Mouse (Mus musculus) thymus, postnatal 10 days (tissue): ENCODE data around the gene Dnah3.

Source experiments
- DNase-seq, 2 experiments: peaks; one replicate each; pipeline ENCODE4 v3.0.0; 2021; ENCODE audit warnings: low spot score in 2 of 2

Dnah3 gene

GRCm38 (mm10) chr7:119941569-119941968 lies 153.5 kb downstream of the Dnah3 start:
- no peak for DNase-seq

GRCm38 (mm10) chr7:119937036-119937435 lies 158.0 kb downstream of the Dnah3 start:
- DNase-seq, result no peak

GRCm38 (mm10) chr7:119936321-119936720 lies 158.8 kb downstream of the Dnah3 start:
- no peak for DNase-seq

- DNase-seq, result no peak
Observed at GRCm38 (mm10) chr7:119928783-119929440, 166.2 kb downstream of the Dnah3 start.

- no peak for DNase-seq
Observed at GRCm38 (mm10) chr7:119921054-119921453, 174.0 kb downstream of the Dnah3 start.

DNA sequence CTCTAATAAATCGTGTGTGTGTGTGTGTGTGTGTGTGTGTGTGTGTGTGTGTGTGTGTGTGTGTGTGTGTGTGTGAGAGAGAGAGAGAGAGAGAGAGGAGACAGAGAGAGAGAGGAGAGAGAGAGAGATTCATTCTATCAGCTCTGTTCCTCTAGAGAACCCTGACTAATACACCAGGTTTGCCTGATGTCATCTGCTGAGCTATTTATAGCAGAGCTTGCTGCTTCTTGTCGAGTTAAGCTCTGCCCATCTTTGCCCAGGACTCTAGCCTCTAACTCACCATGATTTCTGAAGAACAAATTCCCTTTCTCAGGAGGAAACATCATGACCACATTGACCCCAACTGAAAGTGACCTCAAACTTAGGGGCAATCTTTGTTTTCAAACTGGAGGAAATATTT lies 174.6 kb downstream of the Dnah3 start:
- no peak for DNase-seq

- no peak for DNase-seq
Observed at GRCm38 (mm10) chr7:119911727-119912126, 183.4 kb downstream of the Dnah3 start.

- no peak for DNase-seq
Observed at GRCm38 (mm10) chr7:119906523-119907215, 188.4 kb downstream of the Dnah3 start.

- no peak for DNase-seq
Observed at GRCm38 (mm10) chr7:119899386-119900057, 195.6 kb downstream of the Dnah3 start.

GRCm38 (mm10) chr7:119898247-119898856 lies 196.7 kb downstream of the Dnah3 start:
- DNase-seq, result no peak

GRCm38 (mm10) chr7:119897521-119898109 lies 197.5 kb downstream of the Dnah3 start:
- no peak for DNase-seq

DNA sequence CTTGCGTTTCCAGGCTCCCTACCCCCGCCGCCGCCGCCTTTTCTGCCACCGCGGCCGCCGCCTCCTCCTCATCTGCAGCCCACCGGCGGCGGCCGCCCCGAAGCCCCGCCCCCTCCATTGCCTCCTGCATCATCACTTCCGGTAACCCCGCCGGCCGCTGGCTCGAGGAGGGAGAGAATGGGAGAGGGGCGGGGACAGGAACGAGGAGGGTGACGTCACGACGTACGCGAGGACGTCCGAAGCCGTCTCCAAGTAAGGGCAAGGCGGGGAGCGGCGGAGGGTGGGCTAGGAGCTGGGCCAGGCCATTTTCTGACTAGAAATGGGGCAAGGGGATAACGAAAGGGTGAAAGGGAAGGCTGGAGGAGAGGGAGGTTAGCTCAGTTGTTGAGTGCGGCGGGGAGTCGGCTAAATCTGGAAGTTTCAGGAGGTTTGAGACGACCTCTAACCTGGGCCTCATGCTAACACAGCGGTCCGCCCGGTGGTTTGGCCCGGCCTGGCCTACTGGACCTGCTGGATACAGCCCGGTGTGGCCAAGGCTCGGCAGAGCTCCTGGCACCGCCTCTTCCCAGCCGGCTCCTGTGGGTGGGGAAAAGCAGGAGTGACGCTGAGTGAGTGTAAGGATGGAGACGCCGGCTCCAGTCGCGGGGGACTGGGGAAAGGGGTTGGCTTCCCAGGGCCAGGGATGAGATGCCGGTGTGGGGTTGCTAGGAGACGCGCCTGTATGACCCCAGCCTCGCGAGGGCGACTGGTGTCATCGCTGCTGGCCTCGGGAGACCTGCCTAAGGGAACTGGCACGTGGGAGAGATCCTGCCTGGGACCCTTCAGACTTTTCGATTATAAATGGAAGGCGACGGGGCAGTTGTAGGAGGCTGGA lies 199.2 kb downstream of the Dnah3 start, which contains the start of the genes Lyrm1 and Dcun1d3:
Gene Lyrm1 (plus strand): TSS at position 223 of the 874 bp plus-strand sequence.
Gene Dcun1d3 (minus strand): TSS at position 660 of the 874 bp plus-strand sequence.
- DNase-seq, result peak; percentile 97 to 98

- DNase-seq, result peak; percentile 28 to 49
Observed at GRCm38 (mm10) chr7:119894818-119895544, 200.1 kb downstream of the Dnah3 start.

GRCm38 (mm10) chr7:119892742-119893141 lies 202.3 kb downstream of the Dnah3 start:
- DNase-seq, result no peak

DNA sequence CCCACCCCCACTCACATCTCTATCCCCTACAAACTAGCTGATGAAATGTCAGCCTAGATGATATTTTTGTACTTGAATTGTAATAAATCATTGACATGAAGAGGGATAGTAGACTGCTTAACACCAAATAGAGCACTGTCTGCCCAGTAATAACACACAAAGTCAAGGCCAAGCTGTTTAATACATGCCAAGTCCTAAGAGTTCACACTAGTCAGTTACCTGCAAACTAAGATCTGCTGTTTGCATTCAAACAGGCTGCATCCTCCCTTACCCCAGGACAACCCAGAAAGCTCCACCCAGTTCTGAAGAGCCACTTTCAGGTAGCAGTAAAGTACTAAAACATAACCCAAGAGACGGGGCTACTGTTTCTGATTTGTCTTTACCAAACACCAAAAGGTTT lies 202.9 kb downstream of the Dnah3 start:
- no peak for DNase-seq

- no peak for DNase-seq
Observed at GRCm38 (mm10) chr7:119887887-119888286, 207.2 kb downstream of the Dnah3 start.

GRCm38 (mm10) chr7:119881229-119881628 lies 213.9 kb downstream of the Dnah3 start:
- no peak for DNase-seq

DNA sequence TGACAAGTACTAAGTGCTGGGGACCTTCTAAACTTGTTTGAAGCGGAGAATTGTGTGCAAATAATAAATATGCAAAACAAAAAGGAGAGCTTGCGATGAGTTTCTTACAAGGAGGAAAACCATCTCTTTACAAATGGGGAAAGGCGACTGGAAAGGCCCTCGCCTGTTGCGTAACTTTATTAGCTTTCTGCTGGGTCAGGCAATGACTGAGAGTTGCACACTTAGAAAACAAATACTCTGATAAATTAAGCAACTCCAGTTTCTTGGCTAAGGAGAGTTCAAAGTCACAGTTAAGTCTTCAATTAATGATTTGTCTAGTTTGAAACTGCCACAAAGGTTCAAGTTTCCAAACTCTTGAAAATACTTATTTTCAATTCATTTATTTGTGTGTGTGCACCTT lies 214.7 kb downstream of the Dnah3 start:
- DNase-seq, result no peak

- DNase-seq, result no peak
Observed at GRCm38 (mm10) chr7:119879171-119879570, 215.9 kb downstream of the Dnah3 start.

- no peak for DNase-seq
Observed at GRCm38 (mm10) chr7:119875776-119876440, 219.2 kb downstream of the Dnah3 start.
